Mouse (Mus musculus) urinary bladder, postnatal 4 days (tissue): ENCODE measurements around the gene Vmn1r221.
"Not testable (repeated sequence)": the region's sequence is repeated elsewhere in the genome, so short reads cannot be mapped to it uniquely, and the experiment has no call there.

Source experiments
- DNase-seq, 2 experiments: peaks; one replicate each; pipeline ENCODE4 v3.0.0; 2021 to 2022; ENCODE audit warnings: low spot score in 2 of 2

The Vmn1r221 gene

DNA sequence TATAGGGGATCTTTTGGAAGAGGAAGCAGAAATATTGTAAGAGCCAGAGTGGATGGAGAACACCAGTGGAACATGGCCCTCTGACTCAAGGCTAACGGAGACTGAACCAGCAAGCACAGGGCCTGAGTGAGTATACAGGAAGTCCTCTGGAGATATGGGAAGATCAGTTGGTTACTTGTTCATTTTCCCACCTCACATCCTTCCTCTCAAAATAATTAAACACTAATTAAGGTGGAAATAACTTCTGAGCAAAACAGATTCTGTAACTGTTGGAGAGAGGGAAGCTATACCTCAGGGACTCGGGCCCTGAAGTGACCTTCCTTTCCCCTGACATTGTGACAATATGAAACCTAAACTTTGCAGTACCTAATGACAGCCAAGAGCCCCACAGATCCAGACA lies at the start of gene Vmn1r221:
TSS of gene Vmn1r221 (plus strand) at position 301 of the 400 bp plus-strand sequence.
- not testable (repeated sequence) for DNase-seq

DNA sequence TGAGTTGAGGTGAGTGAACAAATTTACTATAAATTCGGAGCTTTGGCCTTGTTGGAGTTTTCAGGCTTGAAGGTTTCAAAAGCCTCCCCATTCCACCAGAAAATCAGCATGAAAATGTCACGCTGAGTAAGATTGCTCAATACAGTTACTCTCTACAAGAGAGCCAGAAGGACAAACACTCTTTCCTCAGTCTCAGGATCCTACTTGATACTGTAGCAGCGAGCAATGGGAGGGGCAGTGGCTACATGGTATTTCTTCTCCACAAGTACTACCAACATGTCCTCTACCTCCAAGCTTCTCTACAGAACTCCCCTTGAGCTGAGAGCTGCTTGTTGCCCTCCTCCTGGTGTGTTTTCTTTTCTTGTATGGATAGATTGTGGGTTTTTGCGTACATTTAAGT lies 47.5 kb upstream of the Vmn1r221 start:
- not testable (repeated sequence) for DNase-seq

DNA sequence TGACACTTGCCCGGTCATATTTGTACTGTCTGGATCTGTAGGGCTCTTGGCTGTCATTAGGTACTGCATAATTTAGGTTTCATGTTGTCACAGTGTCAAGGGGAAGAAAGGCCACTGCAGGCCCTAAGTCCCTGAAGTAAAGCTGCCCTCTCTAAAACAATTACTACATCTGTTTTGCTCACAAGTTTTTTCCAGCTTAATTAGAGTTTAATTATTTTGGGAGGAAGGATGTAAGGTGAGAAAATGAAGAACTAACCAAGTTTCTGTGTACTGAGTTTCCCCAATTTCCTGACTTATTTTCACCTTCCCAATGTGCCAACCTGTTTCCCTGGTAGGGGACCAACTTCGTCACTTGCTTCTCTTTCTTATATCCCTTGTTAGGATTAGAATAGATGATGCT lies 26.1 kb upstream of the Vmn1r221 start, which contains the start of gene Vmn1r220:
TSS of gene Vmn1r220 (minus strand) at position 101 of the 400 bp plus-strand sequence.
- no peak for DNase-seq

DNA sequence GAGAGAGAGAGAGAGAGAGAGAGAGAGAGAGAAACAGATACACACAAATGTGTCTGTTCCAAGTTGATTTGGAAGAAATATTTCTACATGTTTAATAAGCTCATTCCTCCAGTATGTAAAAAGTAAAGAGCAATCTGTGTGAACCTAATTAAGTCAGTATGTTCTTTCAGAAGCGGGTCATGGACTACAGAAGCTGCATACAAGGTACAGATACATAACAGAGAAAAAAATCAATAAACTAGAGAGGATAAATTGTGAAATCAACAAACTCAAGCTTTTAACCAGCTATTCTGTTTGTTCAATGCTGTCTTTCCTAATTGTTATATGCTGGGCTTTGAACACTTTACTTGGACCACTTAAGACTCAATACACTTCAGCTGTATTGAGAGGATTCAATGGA lies 10.0 kb upstream of the Vmn1r221 start:
- not testable (repeated sequence) for DNase-seq

GRCm38 (mm10) chr13:23235847-23236246 lies 21.9 kb downstream of the Vmn1r221 start, which contains the start of gene Vmn1r222:
Vmn1r222 (minus strand) TSS chr13:23235947.
- not testable (repeated sequence) for DNase-seq

- not testable (repeated sequence) for DNase-seq
Observed at GRCm38 (mm10) chr13:23246834-23247233, 32.9 kb downstream of the Vmn1r221 start, which contains the start of gene Vmn1r223. Vmn1r223 (plus strand) TSS chr13:23247134.

- DNase-seq: no peak
Observed at GRCm38 (mm10) chr13:23258546-23259048, 44.7 kb downstream of the Vmn1r221 start.

GRCm38 (mm10) chr13:23268606-23269005 lies 54.7 kb downstream of the Vmn1r221 start:
- DNase-seq: not testable (repeated sequence)

DNA sequence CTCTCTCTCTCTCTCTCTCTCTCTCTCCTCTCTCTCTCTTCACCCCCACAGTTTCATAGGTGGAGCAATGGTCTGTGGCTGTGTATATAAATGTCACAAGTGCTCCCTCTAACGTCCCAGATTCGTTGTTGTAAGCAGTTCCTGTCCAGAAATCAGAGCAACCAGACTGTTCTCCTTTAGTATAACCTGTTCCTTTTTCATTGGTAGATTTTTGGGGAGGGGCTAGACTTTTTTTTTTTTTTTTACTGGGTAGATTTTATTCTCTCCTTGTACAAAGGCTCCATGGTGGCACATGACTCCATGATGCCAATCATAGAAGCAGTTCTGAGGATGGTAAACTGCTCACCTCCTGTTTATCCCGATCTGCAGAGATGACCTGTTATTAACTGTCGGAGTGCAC lies 55.2 kb downstream of the Vmn1r221 start:
- not testable (repeated sequence) for DNase-seq

GRCm38 (mm10) chr13:23269681-23270080 lies 55.8 kb downstream of the Vmn1r221 start:
- no peak for DNase-seq

GRCm38 (mm10) chr13:23270321-23271101 lies 56.6 kb downstream of the Vmn1r221 start:
- no peak for DNase-seq
